Mouse (Mus musculus): ENCODE measurements around the gene Mmp14. TPM values are rescaled to one million over a fixed set of nuclear protein-coding genes. Genes with fewer than 3 reads are reported as not detected.

The Mmp14 gene
- polyA plus RNA-seq, 1 experiment from 2014 or later = 235 TPM

DNA sequence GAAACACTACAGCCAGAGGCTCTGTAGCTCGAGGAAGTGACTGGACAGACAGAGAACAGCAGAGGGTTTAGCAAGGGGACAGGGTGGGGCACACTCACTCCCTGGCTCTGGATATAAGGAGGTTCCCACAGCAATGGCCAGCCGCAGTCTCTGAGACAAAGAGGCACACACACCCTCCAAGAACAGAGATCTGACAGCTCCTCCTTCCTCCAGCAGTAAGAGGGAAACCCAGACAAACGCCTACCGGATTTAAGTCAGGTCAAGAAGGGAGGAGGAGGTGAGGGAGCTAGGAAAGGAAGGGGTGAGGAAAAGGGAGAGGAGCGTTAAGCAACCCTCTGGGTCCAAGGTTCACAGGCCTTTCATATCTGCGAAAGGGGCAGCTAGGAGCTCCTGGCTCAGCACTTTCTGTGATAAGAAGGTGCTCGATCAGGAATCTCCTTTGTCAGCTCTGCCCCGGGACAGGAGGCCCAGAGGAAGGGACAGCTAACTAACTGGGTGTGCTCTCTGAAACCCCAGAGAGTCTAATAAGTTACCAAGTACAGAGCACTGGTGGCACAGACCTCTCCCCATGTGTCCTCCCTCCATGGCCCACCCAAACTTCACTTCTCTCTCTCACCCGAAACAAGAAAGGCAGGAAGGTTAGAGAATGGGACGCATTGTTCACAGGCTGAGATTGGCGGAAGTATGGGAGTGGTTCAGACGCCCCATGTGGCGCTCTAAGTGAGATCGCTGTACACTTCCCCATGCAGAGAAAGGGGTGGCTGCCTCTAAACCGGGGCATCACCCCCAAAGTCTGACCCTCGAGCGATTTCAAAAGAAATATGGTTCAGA, 21.2 kb upstream of the Mmp14 start:
- Histone ChIP-seq H3K9me3 (ENCODE audit: control insufficient read depth, low read length) (no peaks in the 10 kb centered on the region), H3K27me3 (replicated peaks; ENCODE audit: control insufficient read depth, insufficient read depth, low read length) (0 out of 2 replicates have a peak, but pooled peaks cover 3% of the 10 kb centered on the region), H3K4me1 (ENCODE audit: control insufficient read depth, insufficient read depth, low read length) (peaks cover 10% of the 10 kb centered on the region; the same call in 1 of the 2 replicates), H3K27ac (replicated peaks; ENCODE audit: low read depth, low read length) (peak overlapping the region; percentile 67), H3K9ac (ENCODE audit: low read depth, low read length) (0 out of 2 replicates have a peak overlapping the region, but pooled peaks have one; percentile 34), H3K36me3 (ENCODE audit: control insufficient read depth, insufficient read depth, low read length) (no peaks in the 10 kb centered on the region), H3K4me3 (ENCODE audit: low read depth, low read length) (no peak overlapping the region), H3K4me2 (ENCODE audit: low read depth, low read length) (peak overlapping the region; percentile 24; the same call in 1 of the 2 replicates)
- DNase-seq (ENCODE audit: low spot score) (no peak), ATAC-seq (ENCODE audit: low read depth) (no peak)
- 36% methylated on average over 17 of the region's 17 CpGs for WGBS

GRCm38 (mm10) chr14:54412000-54412576, 19.3 kb upstream of the Mmp14 start:
- H3K4me3 ChIP-seq (ENCODE audit: low read depth, low read length) = no peak overlapping the region

DNA sequence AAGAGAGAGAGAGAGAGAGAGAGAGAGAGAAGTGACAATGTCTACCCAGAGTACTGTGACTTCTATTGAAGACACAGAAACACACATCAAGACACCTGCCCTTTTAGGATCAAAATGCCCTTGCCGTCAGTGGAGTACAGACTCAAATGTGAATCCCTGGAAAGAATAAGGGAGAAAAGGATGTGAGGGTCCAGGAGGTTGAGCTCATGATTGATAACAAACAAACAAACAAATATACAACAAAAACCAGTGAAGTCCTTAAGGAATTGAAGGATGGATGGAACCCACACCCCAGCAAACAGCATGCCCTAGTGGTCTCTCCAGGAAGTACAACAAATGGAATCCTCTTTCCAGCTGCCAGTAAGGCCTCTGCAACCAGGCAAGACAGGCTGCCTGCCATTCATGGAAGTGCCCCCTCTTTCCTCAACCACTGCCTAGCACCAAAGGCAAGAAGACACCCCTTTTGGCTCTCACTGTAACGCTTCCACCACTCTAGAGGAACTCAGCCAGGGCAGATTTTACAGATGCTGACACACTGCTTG, 18.7 kb upstream of the Mmp14 start:
- Histone ChIP-seq H3K27me3 (replicated peaks; ENCODE audit: control insufficient read depth, insufficient read depth, low read length) (peaks cover 14% of the 10 kb centered on the region), H3K4me2 (ENCODE audit: low read depth, low read length) (peak overlapping the region; percentile 53; the same call in 1 of the 2 replicates), H3K9me3 (ENCODE audit: control insufficient read depth, low read length) (no peaks in the 10 kb centered on the region), H3K9ac (ENCODE audit: low read depth, low read length) (peak overlapping the region; percentile 37; the same call in 1 of the 2 replicates), H3K4me1 (ENCODE audit: control insufficient read depth, insufficient read depth, low read length) (peaks cover 18% of the 10 kb centered on the region), H3K27ac (replicated peaks; ENCODE audit: low read depth, low read length) (peak overlapping the region; percentile 57; the same call in 1 of the 2 replicates), H3K36me3 (ENCODE audit: control insufficient read depth, insufficient read depth, low read length) (no peaks in the 10 kb centered on the region), H3K4me3 (ENCODE audit: low read depth, low read length) (no peak overlapping the region)
- DNase-seq (ENCODE audit: low spot score) (no peak), ATAC-seq (ENCODE audit: low read depth) (no peak)
- WGBS = 50% methylated on average over 2 of the region's 2 CpGs

More at GRCm38 (mm10) chr14:54412000-54412576, 19.3 kb upstream of the Mmp14 start:
- H3K4me2 ChIP-seq (ENCODE audit: low read depth, low read length) = no peak overlapping the region
- WGBS = 48% methylated on average over 9 of the region's 9 CpGs
- H3K36me3 ChIP-seq (ENCODE audit: control insufficient read depth, insufficient read depth, low read length) = no peaks in the 10 kb centered on the region
- ATAC-seq (ENCODE audit: low read depth) (no peak), DNase-seq (ENCODE audit: low spot score) (no peak)
- no peak overlapping the region for H3K27ac ChIP-seq (replicated peaks; ENCODE audit: low read depth, low read length)
- H3K9ac ChIP-seq (ENCODE audit: low read depth, low read length) = no peak overlapping the region
- peaks cover 13% of the 10 kb centered on the region for H3K4me1 ChIP-seq (ENCODE audit: control insufficient read depth, insufficient read depth, low read length)
- H3K9me3 ChIP-seq (ENCODE audit: control insufficient read depth, low read length) = no peaks in the 10 kb centered on the region
- H3K27me3 ChIP-seq (replicated peaks; ENCODE audit: control insufficient read depth, insufficient read depth, low read length) = peaks cover 8% of the 10 kb centered on the region; the same call in 1 of the 2 replicates

DNA sequence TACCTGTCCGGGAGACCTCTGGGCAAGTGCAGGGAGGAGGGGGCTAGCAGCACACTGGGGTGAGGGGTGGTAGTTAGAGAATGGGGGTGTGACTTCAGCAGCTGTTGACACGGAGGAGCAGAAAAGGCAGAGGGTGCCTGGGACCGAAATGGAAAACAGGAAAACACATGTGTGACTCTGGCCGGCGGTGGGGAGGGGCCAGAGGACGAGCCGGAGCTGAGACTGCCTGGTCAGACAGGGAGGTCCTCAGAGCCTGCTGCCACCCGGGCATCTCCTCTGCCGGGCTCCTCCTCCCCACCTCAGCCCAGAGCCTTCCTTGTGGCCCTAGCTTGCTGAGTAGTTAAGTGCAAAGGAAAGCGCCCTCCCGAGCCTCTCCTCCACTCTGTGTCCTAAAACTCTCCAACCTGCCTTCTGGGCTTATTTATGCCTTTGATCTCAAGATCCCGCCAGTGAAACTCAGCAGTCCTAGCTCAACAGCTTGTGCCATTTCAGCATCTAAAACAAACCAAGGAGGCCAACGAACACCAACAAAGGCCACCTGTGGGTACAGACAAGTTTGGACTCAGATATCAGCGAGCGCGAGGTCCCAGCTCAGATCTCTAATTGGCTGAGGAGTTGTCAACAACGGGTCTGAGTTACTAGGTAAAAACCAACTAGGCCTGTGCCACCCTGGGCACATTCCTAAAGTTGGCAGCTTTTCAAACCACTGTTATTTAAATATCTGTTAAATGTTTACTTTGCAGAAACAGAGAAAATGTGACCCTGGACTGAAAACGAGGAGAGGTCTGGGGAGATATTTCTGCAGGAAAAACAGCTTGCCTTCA, 17.3 kb upstream of the Mmp14 start:
- Histone ChIP-seq H3K9ac (ENCODE audit: low read depth, low read length) (peak overlapping the region; percentile 45), H3K4me3 (ENCODE audit: low read depth, low read length) (peak overlapping the region; percentile 20)
- peak; percentile 58 for ATAC-seq (ENCODE audit: low read depth)

DNA sequence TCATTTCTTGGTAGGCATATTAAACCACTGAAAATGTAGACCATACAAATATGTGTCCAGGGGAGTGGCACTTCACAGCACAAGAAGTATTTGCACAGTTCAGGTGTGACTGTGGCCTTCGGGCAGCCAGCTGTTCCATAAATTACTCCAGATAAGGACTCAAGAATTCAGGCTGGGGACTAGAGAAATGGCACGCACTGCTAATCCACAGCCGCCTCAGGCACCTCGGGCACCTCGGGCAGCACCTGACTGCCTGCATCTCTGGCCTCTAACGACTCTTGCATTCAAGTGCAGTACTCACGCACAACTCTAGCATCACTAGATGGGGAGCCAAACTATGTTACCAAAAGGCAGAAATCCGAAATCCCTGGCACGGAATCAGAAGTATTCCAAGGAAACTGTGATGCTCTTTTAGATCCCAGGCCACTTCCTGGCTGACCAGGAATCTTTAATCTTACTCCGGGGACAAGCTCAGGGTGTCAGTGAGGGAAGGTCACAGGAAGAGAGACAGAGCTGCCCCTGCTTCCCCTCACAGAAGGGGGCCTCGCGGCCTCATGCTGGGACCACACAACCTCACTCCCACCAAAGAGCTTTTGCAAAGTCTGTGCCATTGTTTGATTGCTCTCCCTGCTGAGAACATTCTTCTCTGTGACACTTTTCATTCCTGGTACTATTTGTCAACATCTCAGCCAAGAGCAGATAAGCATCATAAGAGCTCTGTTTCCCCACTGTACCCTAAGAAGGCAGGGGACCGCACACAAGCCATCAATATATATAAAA, 16.0 kb upstream of the Mmp14 start:
- DNase-seq (ENCODE audit: low spot score) = no peak
- no peak overlapping the region for H3K27ac ChIP-seq (replicated peaks; ENCODE audit: low read depth, low read length)
- peaks cover 16% of the 10 kb centered on the region for H3K27me3 ChIP-seq (replicated peaks; ENCODE audit: control insufficient read depth, insufficient read depth, low read length)
- no peaks in the 10 kb centered on the region for H3K36me3 ChIP-seq (ENCODE audit: control insufficient read depth, insufficient read depth, low read length)
- no peak overlapping the region for H3K9ac ChIP-seq (ENCODE audit: low read depth, low read length)
- no peak overlapping the region for H3K4me3 ChIP-seq (ENCODE audit: low read depth, low read length)
- no peak overlapping the region for H3K4me2 ChIP-seq (ENCODE audit: low read depth, low read length)
- peaks cover 18% of the 10 kb centered on the region for H3K4me1 ChIP-seq (ENCODE audit: control insufficient read depth, insufficient read depth, low read length)
- ATAC-seq (ENCODE audit: low read depth) = no peak
- no peaks in the 10 kb centered on the region for H3K9me3 ChIP-seq (ENCODE audit: control insufficient read depth, low read length)
- WGBS = 24% methylated on average over 13 of the region's 13 CpGs

More for the DNA sequence above, 17.3 kb upstream of the Mmp14 start:
- 6% methylated on average over 18 of the region's 18 CpGs for whole genome bisulfite sequencing
- H3K27ac ChIP-seq (replicated peaks; ENCODE audit: low read depth, low read length) = peak overlapping the region; percentile 57; the same call in 1 of the 2 replicates
- H3K27me3 ChIP-seq (replicated peaks; ENCODE audit: control insufficient read depth, insufficient read depth, low read length) = peaks cover 16% of the 10 kb centered on the region
- peak; percentile 74 for DNase-seq (ENCODE audit: low spot score)
- H3K4me1 ChIP-seq (ENCODE audit: control insufficient read depth, insufficient read depth, low read length) = peaks cover 18% of the 10 kb centered on the region
- peak overlapping the region; percentile 53 for H3K4me2 ChIP-seq (ENCODE audit: low read depth, low read length)
- H3K9me3 ChIP-seq (ENCODE audit: control insufficient read depth, low read length) = no peaks in the 10 kb centered on the region
- H3K36me3 ChIP-seq (ENCODE audit: control insufficient read depth, insufficient read depth, low read length) = no peaks in the 10 kb centered on the region

DNA sequence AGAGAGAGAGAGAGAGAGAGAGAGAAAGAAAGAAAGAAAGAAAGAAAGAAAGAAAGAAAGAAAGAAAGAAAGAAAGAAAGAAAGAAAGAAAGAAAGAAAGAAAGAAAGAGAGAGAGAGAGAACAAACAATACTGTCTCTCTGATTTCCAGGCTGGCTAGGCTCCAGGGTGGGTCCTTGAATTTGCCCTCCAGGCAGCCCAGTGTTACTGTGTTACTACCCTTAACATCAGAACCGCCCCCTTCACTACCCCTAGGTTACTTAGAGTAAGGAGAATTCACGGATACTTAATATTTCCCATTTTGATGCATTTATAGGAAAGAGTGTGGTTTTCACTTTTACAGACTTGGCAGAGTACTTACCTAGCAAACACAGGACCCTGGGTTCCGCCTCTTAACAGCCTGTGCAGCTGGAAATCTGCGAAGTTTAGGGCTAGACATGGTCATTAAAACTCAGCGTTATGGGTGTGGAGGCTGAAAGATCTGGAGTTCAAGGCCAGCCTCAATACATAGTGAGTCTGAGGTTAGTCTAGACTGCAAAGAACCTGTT, 15.1 kb upstream of the Mmp14 start:
- Histone ChIP-seq H3K4me2 (ENCODE audit: low read depth, low read length) (no peak overlapping the region), H3K4me1 (ENCODE audit: control insufficient read depth, insufficient read depth, low read length) (peaks cover 18% of the 10 kb centered on the region), H3K27me3 (replicated peaks; ENCODE audit: control insufficient read depth, insufficient read depth, low read length) (peaks cover 16% of the 10 kb centered on the region), H3K9ac (ENCODE audit: low read depth, low read length) (no peak overlapping the region), H3K4me3 (ENCODE audit: low read depth, low read length) (no peak overlapping the region), H3K9me3 (ENCODE audit: control insufficient read depth, low read length) (no peaks in the 10 kb centered on the region), H3K27ac (replicated peaks; ENCODE audit: low read depth, low read length) (no peak overlapping the region), H3K36me3 (ENCODE audit: control insufficient read depth, insufficient read depth, low read length) (no peaks in the 10 kb centered on the region)
- WGBS = 32% methylated on average over 5 of the region's 5 CpGs
- DNase-seq (ENCODE audit: low spot score) (no peak), ATAC-seq (ENCODE audit: low read depth) (no peak)

- WGBS = 58% methylated on average over 4 of the region's 4 CpGs
- Histone ChIP-seq H3K4me3 (ENCODE audit: low read depth, low read length) (no peak overlapping the region), H3K9ac (ENCODE audit: low read depth, low read length) (no peak overlapping the region)
Observed at GRCm38 (mm10) chr14:54416830-54417229, 14.6 kb upstream of the Mmp14 start.

More at GRCm38 (mm10) chr14:54416830-54417229, 14.6 kb upstream of the Mmp14 start:
- no peaks in the 10 kb centered on the region for H3K36me3 ChIP-seq (ENCODE audit: control insufficient read depth, insufficient read depth, low read length)
- H3K27ac ChIP-seq (replicated peaks; ENCODE audit: low read depth, low read length) = no peak overlapping the region
- H3K27me3 ChIP-seq (replicated peaks; ENCODE audit: control insufficient read depth, insufficient read depth, low read length) = peaks cover 16% of the 10 kb centered on the region
- DNase-seq (ENCODE audit: low spot score) (no peak), ATAC-seq (ENCODE audit: low read depth) (no peak)
- H3K9me3 ChIP-seq (ENCODE audit: control insufficient read depth, low read length) = no peaks in the 10 kb centered on the region
- H3K4me1 ChIP-seq (ENCODE audit: control insufficient read depth, insufficient read depth, low read length) = peaks cover 18% of the 10 kb centered on the region
- no peak overlapping the region for H3K4me2 ChIP-seq (ENCODE audit: low read depth, low read length)

Data from embryonic facial prominence, embryonic 14.5 days (tissue).